Mouse (Mus musculus) 416B (cell line): ENCODE data around the gene Slc9a2.
A peak's percentile ranks its signal among the peaks of the same experiment; 100 is the strongest.
"Not testable (repeated sequence)": the region's sequence is repeated elsewhere in the genome, so short reads cannot be mapped to it uniquely, and the experiment has no call there.

Experiments
- DNase-seq: peaks from one replicate; pipeline ENCODE4 v3.0.0; 2011; ENCODE audit warnings: low read depth

Slc9a2 gene

DNA sequence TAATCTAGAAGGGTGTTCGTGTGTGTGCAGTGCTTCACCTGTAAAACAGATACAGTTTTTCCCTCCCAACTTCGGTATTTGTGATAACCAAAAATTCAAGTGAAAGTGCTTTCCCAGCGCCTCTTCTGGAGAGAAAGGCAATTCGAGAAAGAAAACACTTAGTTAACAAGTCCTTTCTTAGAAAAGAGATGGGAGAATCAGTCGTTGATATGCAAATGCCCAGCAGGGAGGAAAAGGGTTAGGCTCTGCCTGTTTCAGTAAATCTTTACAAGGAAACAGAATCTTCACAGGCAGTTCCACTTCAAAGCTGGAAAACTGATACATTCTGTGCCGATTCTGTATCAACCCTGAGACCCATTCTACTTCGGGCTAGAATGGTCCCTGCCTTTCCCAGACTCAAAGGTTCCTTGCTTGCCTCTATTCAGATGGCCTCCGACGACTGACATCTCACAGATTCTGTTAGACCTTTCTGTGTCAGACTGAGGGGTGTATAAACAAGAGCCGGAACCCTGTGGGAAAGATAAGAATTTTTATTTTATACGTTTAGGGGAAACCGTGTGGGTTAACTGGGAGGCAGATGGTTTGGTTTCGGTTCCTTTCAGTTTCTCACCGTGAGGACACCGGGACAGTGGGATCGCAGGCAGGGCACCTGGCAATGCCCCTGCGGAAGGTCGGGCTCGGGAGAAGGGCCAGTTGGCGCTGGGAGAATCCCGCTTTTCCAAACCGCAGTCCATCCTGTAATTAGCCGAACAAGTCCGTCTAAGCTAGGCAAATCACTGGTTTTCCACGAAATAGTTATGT, at the start of gene Slc9a2:
Slc9a2 (plus strand) TSS at position 508 of the 801 bp plus-strand sequence.
- DNase-seq, result no peak

GRCm38 (mm10) chr1:40632407-40633062, 47.8 kb upstream of the Slc9a2 start:
- no peak for DNase-seq

- DNase-seq, result peak; percentile 17
Observed at GRCm38 (mm10) chr1:40634608-40635007, 45.8 kb upstream of the Slc9a2 start.

DNA sequence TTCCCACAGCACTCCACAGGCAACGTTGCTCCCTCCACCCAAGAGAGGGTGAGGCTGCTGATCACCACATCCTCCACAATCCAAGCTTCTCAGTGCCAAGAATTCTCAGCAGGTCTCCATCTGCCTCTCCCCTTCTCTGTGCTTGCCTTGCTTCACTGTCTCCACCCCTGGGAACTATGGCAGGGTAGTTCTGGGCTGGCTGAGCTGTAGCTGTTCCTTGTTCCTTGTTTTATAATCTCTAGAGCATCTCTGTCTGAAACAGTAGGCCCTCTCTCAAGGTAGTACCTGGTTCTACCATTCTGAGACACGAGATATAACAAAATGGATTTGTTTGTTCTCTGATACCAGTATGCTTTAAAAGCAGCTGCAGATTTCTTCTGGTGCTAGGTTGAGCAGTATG, 32.1 kb upstream of the Slc9a2 start:
- DNase-seq, result no peak

- DNase-seq, result no peak
Observed at GRCm38 (mm10) chr1:40650803-40651497, 29.4 kb upstream of the Slc9a2 start.

- DNase-seq, result no peak
Observed at GRCm38 (mm10) chr1:40657035-40657434, 23.3 kb upstream of the Slc9a2 start.

DNA sequence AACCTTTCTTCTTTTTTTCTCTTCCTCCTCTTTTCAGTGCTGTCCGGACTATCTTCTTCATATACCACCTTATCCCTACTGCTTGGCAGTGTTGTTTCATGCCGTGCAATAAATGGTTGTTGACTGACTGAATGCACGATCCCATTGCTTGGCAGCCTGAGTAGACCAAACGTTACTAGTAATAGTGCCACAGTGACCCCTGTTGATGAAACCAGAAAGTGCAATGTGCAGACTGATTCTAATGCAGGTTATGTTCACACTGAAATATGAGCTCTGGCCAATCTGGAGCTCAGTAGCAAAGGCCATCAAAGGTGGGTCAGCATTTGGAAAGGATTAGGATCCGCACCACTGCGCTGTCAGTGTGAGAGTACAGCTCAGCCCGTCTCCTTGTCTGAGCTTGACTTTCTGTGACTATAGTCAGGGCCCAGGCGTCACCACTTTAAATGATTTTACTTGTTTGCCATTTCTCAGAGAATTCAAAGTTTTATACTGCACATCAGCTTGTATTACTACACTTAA, 22.3 kb upstream of the Slc9a2 start:
- DNase-seq, result peak; percentile 74

DNA sequence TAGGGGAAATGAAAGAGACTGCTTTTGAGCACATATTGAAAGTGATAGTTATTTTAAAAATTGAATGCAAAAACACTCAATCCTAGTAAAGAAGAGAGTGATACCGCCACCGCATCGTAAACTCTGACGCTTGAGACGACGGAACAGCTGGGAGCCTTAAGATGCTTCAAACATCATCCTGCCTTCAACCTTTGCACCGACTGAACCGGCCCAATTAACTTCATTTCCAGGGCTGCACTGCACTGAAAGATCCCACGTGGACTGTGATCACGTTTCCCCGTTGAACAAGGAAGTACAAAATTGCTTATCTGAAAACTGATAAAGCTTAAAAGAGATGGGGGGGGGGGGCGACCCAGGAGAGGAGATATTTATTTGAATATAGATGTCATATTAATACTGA, 21.4 kb upstream of the Slc9a2 start:
- DNase-seq, result no peak

GRCm38 (mm10) chr1:40659496-40659895, 20.9 kb upstream of the Slc9a2 start:
- DNase-seq, result no peak

GRCm38 (mm10) chr1:40660838-40661237, 19.5 kb upstream of the Slc9a2 start:
- no peak for DNase-seq

GRCm38 (mm10) chr1:40665401-40666370, 14.7 kb upstream of the Slc9a2 start:
- DNase-seq, result no peak

DNA sequence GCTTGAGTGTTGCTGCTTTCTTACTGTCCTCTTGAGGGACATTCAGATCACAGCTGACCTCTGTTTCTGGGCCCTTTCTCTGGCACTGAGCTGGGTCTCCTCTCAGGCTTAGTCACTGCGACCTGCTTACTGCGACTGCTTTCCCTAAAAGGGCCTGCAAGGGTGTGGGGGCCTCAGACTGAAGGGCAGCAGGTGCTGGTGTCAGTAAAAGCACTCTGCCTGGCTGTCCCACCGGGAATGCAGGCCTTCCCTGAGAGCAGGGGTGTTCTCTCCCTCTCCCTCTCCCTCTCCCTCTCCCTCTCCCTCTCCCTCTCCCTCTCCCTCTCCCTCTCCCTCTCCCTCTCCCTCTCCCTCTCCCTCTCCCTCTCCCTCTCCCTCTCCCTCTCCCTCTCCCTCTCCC, 12.9 kb upstream of the Slc9a2 start:
- not testable (repeated sequence) for DNase-seq

DNA sequence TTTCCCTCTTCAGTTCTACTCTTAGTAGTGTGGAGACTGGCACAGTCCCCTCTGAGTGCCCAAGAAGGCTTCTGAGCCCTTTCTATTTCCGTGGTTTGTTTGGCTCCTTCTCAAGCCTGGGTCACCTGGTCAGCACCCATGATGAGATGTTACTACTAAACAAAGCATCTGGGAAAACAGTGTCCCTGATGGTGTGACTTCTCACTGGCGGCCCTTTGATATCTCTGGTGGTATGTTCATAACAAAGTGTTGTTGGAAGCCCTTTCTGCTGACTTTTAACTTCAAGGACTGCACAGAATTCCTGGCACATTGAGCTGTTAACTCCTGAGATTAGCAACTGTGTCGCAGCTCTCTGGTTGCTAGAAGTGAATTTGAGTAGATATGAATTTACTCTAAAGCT, 10.3 kb upstream of the Slc9a2 start:
- DNase-seq, result no peak

GRCm38 (mm10) chr1:40671490-40671889, 8.9 kb upstream of the Slc9a2 start:
- no peak for DNase-seq

GRCm38 (mm10) chr1:40677306-40677705, 3.1 kb upstream of the Slc9a2 start:
- DNase-seq, result no peak

DNA sequence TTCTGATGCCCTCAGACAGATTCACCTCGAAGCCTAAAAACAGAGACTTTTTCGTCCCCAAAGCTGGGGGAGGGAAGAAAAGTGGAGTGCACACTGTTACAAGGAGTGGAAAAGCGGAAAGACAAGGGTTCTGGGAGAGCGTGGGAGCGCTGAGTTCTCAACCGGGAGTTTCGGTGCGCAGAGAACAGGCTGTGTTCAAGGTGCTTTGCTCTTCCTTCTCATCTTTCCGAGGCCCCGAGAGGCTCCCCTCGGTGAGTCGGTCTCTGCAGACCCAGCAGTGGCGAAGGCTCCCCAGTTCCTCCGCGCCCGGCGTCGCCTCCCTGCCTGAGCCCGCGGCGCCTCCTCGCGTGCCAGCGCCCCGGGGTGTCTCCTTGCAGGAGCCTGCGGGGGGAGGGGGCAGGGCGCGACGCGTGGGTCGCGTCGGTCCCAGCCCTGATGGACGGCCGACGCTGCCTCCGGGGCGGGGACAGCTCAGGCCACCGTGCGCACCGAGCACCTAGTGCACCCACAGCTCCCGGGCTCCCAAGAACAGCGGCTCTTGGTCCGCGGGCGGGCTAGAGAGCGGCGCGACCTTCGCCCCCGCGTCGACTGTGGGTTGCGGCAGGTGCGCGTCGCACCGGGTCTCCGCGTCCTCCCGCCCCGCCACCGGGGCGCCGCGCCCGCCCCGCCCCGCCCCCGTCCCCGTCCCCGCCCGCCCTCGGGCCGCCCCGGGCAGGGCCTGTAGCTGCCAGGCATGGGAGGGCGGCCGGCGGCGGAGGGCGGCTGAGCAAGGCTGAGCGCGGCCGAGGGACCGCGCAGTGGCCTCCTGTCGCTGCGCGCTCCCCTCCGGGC, 709 bp downstream of the Slc9a2 start:
- no peak for DNase-seq

DNA sequence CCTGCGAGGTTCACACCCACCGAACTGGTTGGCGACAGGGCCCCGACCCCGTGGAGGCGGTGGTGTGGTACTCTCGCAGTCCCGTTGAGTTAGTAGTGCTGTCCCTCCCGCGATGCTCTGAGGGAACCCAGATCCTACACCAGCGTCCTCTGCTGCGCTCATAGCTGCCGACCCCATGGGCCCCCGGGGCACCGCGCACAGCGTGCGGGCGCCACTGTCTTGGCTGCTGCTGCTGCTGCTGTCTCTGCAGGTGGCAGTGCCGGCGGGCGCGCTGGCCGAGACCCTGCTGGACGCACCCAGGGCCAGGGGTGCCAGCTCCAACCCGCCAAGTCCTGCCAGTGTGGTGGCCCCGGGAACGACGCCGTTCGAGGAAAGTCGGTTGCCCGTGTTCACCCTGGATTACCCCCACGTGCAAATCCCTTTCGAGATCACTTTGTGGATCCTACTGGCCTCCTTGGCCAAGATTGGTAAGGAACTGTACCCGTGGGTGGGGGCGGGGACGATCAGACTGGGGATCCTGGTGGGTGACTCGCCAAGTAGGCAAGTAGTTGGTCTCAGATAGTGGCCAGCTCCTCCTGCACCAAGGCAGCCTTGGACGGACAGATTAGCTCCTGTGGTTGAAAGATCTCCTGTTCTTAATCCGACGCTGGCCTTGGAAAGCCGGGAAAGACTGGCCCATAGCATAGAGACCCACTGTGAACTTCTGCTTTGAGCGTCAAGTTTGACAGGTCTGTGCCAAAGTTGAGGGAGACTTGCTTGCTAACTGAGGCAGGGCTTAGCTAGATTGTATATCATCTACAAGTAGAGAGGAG, 1.5 kb downstream of the Slc9a2 start:
- DNase-seq, result no peak

- no peak for DNase-seq
Observed at GRCm38 (mm10) chr1:40694296-40694695, 13.9 kb downstream of the Slc9a2 start.

- DNase-seq, result no peak
Observed at GRCm38 (mm10) chr1:40696436-40696835, 16.1 kb downstream of the Slc9a2 start.

DNA sequence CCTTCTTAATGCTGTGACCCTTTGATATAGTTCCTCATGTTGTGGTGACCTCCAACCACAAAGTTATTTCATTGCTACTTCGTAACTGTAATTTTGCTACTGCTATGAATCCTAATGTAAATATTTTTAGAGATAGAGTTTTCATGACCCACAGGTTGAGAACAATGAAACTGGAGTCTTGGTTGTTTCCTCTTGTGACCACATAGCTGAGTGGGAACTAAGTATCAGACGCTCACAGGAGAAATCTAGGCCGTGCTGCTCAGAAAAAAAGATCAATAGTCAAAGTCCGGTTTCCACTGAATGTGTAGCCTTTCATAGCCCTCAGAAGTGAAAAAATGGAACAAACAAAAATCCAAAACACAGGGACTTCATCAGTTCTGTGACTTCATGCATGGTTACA, 24.7 kb downstream of the Slc9a2 start:
- no peak for DNase-seq
